Mouse (Mus musculus) forebrain, embryonic 16.5 days (tissue): ENCODE data around the gene Coro2a. TPM values are rescaled to one million over a fixed set of nuclear protein-coding genes. Genes with fewer than 3 reads are reported as not detected.
"Not testable (repeated sequence)": the region's sequence is repeated elsewhere in the genome, so short reads cannot be mapped to it uniquely, and the experiment has no call there.

Source experiments
- ATAC-seq: fragments of 200-750 bp; cut with Nextera tagmentation; 2 replicates; pipeline ENCODE4 v1.8.0; 2017; ENCODE audit warnings: mild to moderate bottlenecking, moderate library complexity
- H3K27ac ChIP-seq: fragments of 300-500 bp; sonication (generic); 2 replicates; pipeline ENCODE4 v1.5.1; 2014; ENCODE audit warnings: low read length, control low read depth
- H3K27me3 ChIP-seq: fragments of 300-500 bp; sonication (generic); replicated peaks from 2 replicates; pipeline ENCODE4 v1.6.1; 2014; ENCODE audit warnings: low read length; ENCODE audit not compliant: control insufficient read depth, insufficient read depth
- H3K36me3 ChIP-seq: fragments of 300-500 bp; sonication (generic); 2 replicates; pipeline ENCODE4 v1.6.1; 2014; ENCODE audit not compliant: control insufficient read depth, insufficient read depth
- H3K4me1 ChIP-seq: fragments of 300-500 bp; sonication (generic); replicated peaks from 2 replicates; pipeline ENCODE4 v1.6.1; 2014; ENCODE audit warnings: low read length; ENCODE audit not compliant: control insufficient read depth, insufficient read depth
- H3K4me2 ChIP-seq: fragments of 300-500 bp; sonication (generic); 2 replicates; pipeline ENCODE4 v1.6.1; 2014; ENCODE audit warnings: mild to moderate bottlenecking, low read length, control low read depth
- H3K4me3 ChIP-seq: fragments of 300-500 bp; sonication (generic); replicated peaks from 2 replicates; pipeline ENCODE4 v1.5.1; 2014; ENCODE audit warnings: mild to moderate bottlenecking, low read length, control low read depth
- H3K9ac ChIP-seq: fragments of 300-500 bp; sonication (generic); replicated peaks from 2 replicates; pipeline ENCODE4 v1.6.1; 2014; ENCODE audit warnings: low read depth, low read length, control low read depth
- H3K9me3 ChIP-seq: fragments of 300-500 bp; sonication (generic); 2 replicates; pipeline ENCODE4 v1.6.1; 2016; ENCODE audit warnings: low read length; ENCODE audit not compliant: control insufficient read depth
- WGBS: fragments of 180-500 bp; shearing (Covaris S2); extraction: QIAGEN DNeasy Blood & Tissue Kit; methylation state at CpG from one replicate; pipeline ENCODE4 v1.1.7; 2014; 5-methylcytosine and 5-hydroxymethylcytosine counted together
- polyA plus RNA-seq: library from polyadenylated mRNA; unstranded; fragments of >200 nt; fragmentation: Nextera tagmentation; extraction: Ambion mirVana; gene quantifications from 2 replicates; pipeline ENCODE4 v1.2.1, GENCODE M21; 2015

The Coro2a gene
- 5.6 and 7.6 TPM in 2 replicates for polyA plus RNA-seq

DNA sequence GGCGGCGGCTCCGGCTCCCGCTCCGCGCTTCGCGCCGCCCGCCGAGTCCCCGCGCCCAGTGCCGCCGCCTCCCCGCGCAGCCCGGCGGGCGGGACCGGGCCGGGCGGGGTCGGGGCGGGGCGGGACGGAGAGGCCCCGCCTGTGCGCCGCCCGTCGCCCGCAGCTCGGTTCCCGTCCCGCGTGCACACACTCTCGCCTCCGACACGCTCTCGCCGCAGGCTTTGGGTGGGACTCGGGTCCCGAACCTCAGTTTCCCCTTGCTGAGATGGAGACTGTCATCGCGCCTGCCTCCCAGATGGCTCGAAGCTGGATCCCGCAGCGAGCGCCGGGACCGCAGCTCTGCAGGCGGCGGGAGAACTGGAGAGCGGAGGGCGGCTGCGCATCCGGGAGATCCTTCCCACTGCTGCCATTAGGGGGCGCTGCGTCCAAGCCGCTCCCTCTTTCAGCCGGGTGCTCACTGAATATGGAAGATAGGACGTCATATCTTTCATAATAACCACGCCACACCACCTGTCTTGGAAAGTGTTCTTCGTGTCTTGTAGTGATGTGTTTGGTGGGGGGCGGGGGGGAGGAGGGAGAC lies at the start of gene Coro2a:
Gene Coro2a (minus strand): TSS at position 359 of the 580 bp plus-strand sequence.
- H3K4me3 ChIP-seq, result peak within 1 kb of the TSS; percentile 72
- H3K9me3 ChIP-seq, result no peaks in the 10 kb centered on the region
- peak; percentile 77 for ATAC-seq
- peaks cover 16% of the 10 kb centered on the region for H3K4me1 ChIP-seq
- no peak within 1 kb of the TSS for H3K27ac ChIP-seq
- WGBS, result 2% methylated on average over 32 of the region's 66 CpGs
- peak within 1 kb of the TSS; percentile 94 for H3K4me2 ChIP-seq
- H3K27me3 ChIP-seq, result peaks cover 8% of the 10 kb centered on the region
- H3K9ac ChIP-seq, result peak within 1 kb of the TSS; percentile 77
- H3K36me3 ChIP-seq, result no peaks in the 10 kb centered on the region

DNA sequence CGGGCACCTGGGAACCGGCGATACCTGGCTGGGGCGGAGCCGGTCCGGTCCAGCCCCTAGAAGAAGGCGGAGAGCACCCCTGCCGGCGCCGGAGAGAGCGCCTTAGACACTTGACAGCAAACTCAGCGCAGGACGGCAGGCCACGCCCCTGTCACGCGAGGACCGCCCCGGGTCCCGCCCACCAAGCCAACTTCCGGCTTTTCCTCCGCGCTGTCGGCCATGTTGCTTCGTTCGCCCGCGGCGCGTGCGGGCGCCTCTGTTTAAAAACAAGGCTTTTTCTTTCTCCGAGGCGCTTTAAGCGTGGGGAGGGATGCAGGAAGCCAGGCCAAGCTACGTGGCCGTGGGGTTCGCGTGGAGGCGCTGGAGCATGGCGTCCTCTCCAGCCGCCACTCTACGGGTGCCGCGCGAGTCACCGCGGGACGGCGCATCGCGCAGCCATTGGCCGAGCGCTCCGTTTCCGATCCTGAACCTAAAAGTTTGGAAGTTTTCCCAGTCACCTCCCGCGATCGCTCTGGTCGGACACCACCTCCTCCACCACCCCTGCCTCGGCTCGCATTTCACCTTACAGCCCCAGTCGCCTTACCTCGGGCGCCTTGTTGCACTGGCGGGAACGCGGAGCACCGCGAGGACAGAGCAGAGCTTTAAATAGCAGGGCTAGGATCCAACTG lies 48.2 kb upstream of the Coro2a start, which contains the start of gene Tbc1d2:
Gene Tbc1d2 (minus strand): TSS at position 124 of the 668 bp plus-strand sequence.
- Histone ChIP-seq H3K4me1 (peaks cover 14% of the 10 kb centered on the region), H3K4me2 (peak within 1 kb of the TSS; percentile 97), H3K9me3 (no peaks in the 10 kb centered on the region), H3K9ac (peak within 1 kb of the TSS; percentile 65), H3K27ac (peak within 1 kb of the TSS; percentile 56; the same call in 1 of the 2 replicates), H3K36me3 (no peaks in the 10 kb centered on the region), H3K4me3 (peak within 1 kb of the TSS; percentile 89), H3K27me3 (peaks cover 26% of the 10 kb centered on the region)
- WGBS, result under 1% methylated on average over 69 of the region's 69 CpGs
- peak; percentile 98 for ATAC-seq

DNA sequence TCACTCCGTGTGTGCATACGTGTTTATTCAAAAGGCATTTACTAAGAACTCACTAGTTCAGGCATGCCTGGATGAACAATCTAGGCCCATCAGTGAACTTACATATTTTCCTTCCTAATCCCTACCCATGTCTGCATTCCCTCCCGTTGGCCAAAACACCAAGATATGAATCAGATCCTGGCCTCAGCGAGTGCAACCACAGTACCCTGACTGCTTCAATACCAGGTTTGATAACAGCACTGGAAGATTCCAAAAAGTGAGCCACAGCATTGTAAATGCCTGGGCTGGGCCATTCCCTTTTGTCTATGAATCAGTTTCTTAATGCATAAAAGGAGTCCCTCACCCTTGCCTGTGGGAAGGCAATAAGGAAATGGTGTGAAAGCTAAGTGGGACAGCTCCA lies 47.2 kb upstream of the Coro2a start:
- Histone ChIP-seq H3K27ac (no peak overlapping the region), H3K9ac (peak overlapping the region; percentile 65; the same call in 1 of the 2 replicates), H3K4me3 (peak overlapping the region; percentile 89), H3K27me3 (peaks cover 26% of the 10 kb centered on the region), H3K4me2 (peak overlapping the region; percentile 97), H3K9me3 (no peaks in the 10 kb centered on the region), H3K36me3 (no peaks in the 10 kb centered on the region), H3K4me1 (peaks cover 14% of the 10 kb centered on the region)
- no peak for ATAC-seq
- 66% methylated on average over 4 of the region's 4 CpGs for WGBS

DNA sequence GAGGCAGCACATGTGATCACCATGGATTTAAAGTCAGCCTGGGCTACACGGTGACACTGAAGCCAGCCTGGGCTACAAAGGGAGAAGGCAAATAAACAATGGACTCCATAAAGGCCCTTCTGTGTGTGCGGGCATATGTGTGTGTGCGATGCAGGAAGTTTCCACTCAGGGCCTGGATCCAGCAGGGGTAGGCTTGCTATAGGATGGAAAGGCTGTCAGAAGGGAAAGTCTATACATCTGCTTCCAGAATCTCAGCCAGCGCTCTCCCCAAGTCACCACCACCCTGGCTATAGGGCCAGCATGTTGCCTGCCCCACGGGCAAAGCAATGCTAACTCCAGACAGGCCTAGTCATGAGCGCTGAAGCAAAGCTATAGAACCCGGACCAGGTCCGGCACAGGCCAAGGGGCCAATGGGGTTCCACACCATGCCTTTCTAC lies 41.7 kb upstream of the Coro2a start:
- no peak for ATAC-seq
- H3K36me3 ChIP-seq, result no peaks in the 10 kb centered on the region
- no peak overlapping the region for H3K9ac ChIP-seq
- no peak overlapping the region for H3K4me3 ChIP-seq
- H3K27ac ChIP-seq, result no peak overlapping the region
- WGBS, result 90% methylated on average over 8 of the region's 8 CpGs
- no peaks in the 10 kb centered on the region for H3K4me1 ChIP-seq
- peaks cover 5% of the 10 kb centered on the region; the same call in 1 of the 2 replicates for H3K27me3 ChIP-seq
- no peaks in the 10 kb centered on the region for H3K9me3 ChIP-seq
- H3K4me2 ChIP-seq, result no peak overlapping the region

DNA sequence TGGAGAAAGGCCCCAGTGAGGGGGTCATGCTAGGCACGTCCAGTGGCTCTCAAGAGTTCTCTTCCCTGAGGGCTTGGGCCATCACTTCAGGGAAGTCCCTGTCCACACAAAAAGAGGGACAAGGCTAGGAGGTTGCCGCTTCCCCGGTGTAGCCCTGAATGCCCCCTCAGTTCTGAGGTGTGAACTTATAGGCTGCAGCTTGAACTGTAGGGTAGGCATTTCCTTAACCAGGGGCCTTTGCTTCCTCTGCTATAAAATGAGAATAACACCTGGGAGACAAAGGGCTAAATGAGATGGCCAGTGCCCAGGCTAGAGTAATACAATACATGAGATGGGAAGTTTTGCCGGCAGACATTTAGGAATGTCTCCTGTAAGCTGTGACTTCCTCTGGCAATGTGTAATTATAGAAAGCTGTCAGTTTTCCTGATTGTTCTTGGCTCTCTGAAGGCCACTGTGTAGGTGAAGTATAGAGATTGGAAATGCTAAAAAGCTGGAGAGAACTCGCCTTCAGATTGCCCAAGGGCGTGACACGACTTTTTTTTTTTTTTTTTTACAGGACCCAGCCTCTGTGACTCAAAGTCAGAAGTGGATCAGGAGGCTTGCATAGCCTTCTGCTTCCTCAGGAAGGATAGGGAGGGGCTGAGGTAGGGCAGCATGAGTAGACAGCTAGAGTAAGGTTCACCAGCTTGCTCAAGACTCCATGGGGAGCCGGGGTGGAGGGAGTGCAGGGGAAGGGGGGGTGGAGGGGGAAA lies 41.1 kb upstream of the Coro2a start:
- Histone ChIP-seq H3K27ac (no peak overlapping the region), H3K27me3 (no peaks in the 10 kb centered on the region; the same call in 1 of the 2 replicates), H3K9ac (no peak overlapping the region), H3K36me3 (no peaks in the 10 kb centered on the region), H3K4me2 (no peak overlapping the region), H3K4me1 (no peaks in the 10 kb centered on the region), H3K9me3 (no peaks in the 10 kb centered on the region), H3K4me3 (no peak overlapping the region)
- WGBS, result 81% methylated on average over 8 of the region's 8 CpGs
- no peak for ATAC-seq

DNA sequence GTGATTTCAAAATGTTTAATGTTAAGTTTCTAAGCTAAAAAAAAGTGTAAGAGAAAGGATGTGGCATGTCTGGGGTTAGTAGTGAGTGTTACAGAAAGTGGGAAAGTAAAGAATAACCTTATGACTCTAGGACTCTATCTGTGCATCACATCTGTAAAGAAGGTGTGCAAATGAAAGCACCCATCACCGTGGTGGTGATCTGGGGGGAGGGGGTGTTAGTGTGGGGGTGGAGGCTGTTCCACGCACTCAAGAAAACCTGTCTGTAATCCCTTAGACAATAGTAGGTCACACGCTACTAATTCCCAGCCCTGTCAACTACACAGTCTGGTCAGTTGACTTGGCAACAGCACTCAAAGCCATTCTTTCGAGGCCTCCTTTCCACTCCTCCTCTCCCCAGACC lies 39.3 kb upstream of the Coro2a start:
- Histone ChIP-seq H3K27ac (no peak overlapping the region), H3K4me2 (no peak overlapping the region), H3K4me3 (no peak overlapping the region), H3K36me3 (no peaks in the 10 kb centered on the region), H3K27me3 (no peaks in the 10 kb centered on the region), H3K9ac (no peak overlapping the region), H3K9me3 (no peaks in the 10 kb centered on the region), H3K4me1 (no peaks in the 10 kb centered on the region)
- ATAC-seq, result no peak
- 23% methylated on average over 4 of the region's 4 CpGs for WGBS

DNA sequence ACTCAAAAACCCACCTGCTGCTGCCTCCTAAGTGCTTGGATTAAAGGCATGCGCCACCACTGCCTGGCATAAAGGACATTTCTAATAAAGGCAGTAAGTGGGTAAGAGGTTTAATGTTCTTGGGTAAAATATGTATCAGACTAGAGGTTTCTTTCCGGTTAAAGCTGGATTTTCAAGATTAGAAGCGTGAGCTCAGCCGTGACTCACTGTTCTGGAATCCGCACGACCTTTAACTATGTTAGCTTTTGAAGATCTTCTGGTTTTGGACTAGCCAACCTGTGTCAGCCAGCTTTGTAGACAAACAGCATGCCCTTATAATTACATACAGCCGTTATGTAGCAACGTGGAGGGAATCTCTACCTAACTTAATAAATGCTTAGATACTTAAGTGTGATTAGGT lies 37.9 kb upstream of the Coro2a start:
- H3K4me1 ChIP-seq, result no peaks in the 10 kb centered on the region
- H3K9me3 ChIP-seq, result no peaks in the 10 kb centered on the region
- no peak overlapping the region for H3K4me2 ChIP-seq
- no peak for ATAC-seq
- no peak overlapping the region for H3K9ac ChIP-seq
- H3K36me3 ChIP-seq, result no peaks in the 10 kb centered on the region
- no peak overlapping the region for H3K27ac ChIP-seq
- H3K4me3 ChIP-seq, result no peak overlapping the region
- WGBS, result 86% methylated on average over 8 of the region's 8 CpGs
- H3K27me3 ChIP-seq, result no peaks in the 10 kb centered on the region

DNA sequence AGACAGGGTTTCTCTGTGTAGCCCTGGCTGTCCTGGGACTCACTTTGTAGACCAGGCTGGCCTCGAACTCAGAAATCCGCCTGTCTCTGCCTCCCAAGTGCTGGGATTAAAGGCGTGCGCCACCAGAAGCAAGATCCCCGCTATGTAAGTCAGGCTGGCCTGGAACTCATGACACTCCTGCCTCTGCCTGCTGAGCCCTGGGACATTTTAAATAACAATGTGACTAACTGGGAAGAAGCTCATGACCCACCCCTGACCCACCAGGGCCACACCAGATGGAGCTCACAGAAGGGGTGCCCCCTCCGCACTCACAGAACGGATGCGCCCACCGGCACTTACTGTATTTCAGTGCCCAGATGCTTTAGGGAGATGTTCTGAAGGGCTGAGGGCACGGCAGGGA lies 35.2 kb upstream of the Coro2a start:
- not testable (repeated sequence) for H3K27ac ChIP-seq, H3K4me1 ChIP-seq, H3K4me3 ChIP-seq, H3K4me2 ChIP-seq, H3K9me3 ChIP-seq, H3K36me3 ChIP-seq, H3K9ac ChIP-seq, ATAC-seq, H3K27me3 ChIP-seq
- WGBS, result 90% methylated on average over 10 of the region's 10 CpGs

DNA sequence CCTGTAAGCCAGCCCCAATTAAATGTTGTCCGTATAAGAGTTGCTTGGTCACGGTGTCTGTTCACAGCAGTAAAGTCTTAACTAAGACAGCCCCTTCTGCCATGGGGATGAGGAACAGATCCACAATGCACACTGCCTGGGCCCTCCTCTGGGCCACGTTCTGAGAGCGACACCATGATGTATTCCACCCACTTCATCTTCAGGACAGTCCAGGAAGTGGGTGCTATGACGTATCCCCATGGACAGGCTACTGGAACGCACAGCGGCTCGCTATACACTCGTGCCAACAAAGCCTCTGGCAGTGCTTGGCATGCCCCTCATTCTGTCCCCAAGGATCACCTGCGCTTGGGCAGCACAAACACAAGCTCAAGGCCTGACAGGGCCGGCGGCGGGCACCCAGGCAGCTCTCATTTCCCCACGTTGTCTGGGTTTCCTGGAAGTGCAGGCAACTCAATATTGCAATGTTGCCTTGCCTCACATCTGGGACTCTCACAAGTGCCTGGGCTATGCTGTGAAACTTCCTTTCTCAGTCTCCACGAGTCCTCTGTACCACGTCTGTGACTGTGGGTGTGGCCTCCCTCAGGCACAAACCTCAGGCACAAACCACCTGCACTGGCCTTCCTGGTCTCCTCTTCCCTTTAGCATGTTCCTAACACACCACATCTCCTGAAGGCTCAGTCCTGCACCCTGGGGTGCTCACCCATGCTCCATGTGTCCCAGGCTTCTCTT lies 33.9 kb upstream of the Coro2a start:
- Histone ChIP-seq H3K27ac (no peak overlapping the region), H3K9me3 (no peaks in the 10 kb centered on the region), H3K27me3 (no peaks in the 10 kb centered on the region), H3K4me3 (no peak overlapping the region), H3K9ac (no peak overlapping the region), H3K36me3 (no peaks in the 10 kb centered on the region), H3K4me1 (no peaks in the 10 kb centered on the region), H3K4me2 (no peak overlapping the region)
- 88% methylated on average over 16 of the region's 16 CpGs for WGBS
- ATAC-seq, result no peak
